Comparison of ENCODE assay signal across 17 mouse cellular contexts in the genomic region with DNA sequence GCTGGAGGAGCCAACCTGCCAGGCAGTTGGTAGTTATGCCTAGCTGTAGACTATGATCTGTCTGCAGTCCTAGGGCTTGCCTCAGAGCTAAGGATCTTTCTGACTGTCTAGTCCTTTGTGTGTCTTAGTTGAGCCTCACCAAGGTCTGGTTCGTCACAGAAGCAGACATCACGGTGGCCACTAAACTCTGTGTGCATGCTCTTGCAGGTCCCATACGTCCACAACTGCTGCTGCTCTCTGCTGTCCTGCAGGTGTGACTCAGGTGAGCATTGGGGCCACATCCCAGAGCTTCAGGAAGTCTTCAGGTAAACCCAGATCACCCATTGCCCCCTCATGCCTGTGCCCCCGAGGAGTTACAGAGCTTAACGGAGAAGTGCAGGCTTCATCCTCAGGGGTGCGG. TPM values are rescaled to one million over a fixed set of nuclear protein-coding genes. Genes with fewer than 3 reads are reported as not detected.
"Had no signal": no experiment of that assay in that cellular context is flagged by ENCODE, and none has a peak within 500 bp of the region (broad histone marks: within the 10 kb centered on the region; RNA-seq: fewer than 3 reads in every experiment).

No protein-coding gene starts in this region.

- H3K9me3 ChIP-seq: neural tube, embryonic 15.5 days; stomach, embryonic 15.5 days had no signal

- DNase-seq: right cerebral cortex, adult 18-20 months; right cerebral cortex, postnatal 14 days; right cerebral cortex, postnatal 25 days; right cerebral cortex, postnatal 4 days; spleen, adult 18-20 months; thymus, adult 18-20 months; thymus, adult 2 months; thymus, postnatal 14 days; thymus, postnatal 25 days; thymus, postnatal 36 days; thymus, postnatal 4 days had no signal

- H3K27me3 ChIP-seq: neural tube, embryonic 15.5 days had no signal

- H3K4me3 ChIP-seq: neural tube, embryonic 15.5 days; stomach, embryonic 15.5 days had no signal

- H3K4me1 ChIP-seq: neural tube, embryonic 15.5 days; stomach, embryonic 15.5 days had no signal

- H3K9ac ChIP-seq: neural tube, embryonic 15.5 days; stomach, embryonic 15.5 days had no signal

- H3K4me2 ChIP-seq: neural tube, embryonic 15.5 days; stomach, embryonic 15.5 days had no signal

- H3K27ac ChIP-seq: neural tube, embryonic 15.5 days; stomach, embryonic 15.5 days; stomach, postnatal 0 days had no signal

- H3K36me3 ChIP-seq: neural tube, embryonic 15.5 days; stomach, embryonic 15.5 days had no signal

RNA-seq across cellular contexts. Expression of a gene that starts 0.8 kb away (rescaled TPM):
- total RNA-seq: neutrophil, adult 5-6 weeks had no signal
- polyA plus RNA-seq: spleen, adult 2 months; urinary bladder, adult 2 months had no signal
